Mouse (Mus musculus) liver, postnatal 0 days (tissue): Measurements from ENCODE around the gene Gm4792.

Source experiments
- CTCF ChIP-seq: sonication (generic); IDR thresholded peaks from 2 replicates; pipeline ENCODE4 v1.5.1; 2016; ENCODE audit warnings: antibody characterized with exemption, low read depth
- EP300 ChIP-seq: IDR thresholded peaks from 2 replicates; pipeline ENCODE4 v1.6.1; 2016; ENCODE audit warnings: antibody characterized with exemption, low read depth, mild to moderate bottlenecking

GRCm38 (mm10) chr10:94249575-94250456 lies 48.7 kb downstream of the Gm4792 start:
- TF ChIP-seq EP300 (peak; percentile 96), CTCF (no peak)
